Mouse (Mus musculus) forelimb bud, embryonic 11.5 days (tissue): ENCODE results near the gene Bex1.

Experiments used
- DNase-seq: peaks from one replicate; pipeline ENCODE4 v3.0.0-alpha.2; 2012; ENCODE audit warnings: low read depth, low spot score

The Bex1 gene

GRCm38 (mm10) chrX:136172118-136172551 lies 43.2 kb downstream of the Bex1 start, which contains the start of gene Tceal8:
Gene Tceal8, minus strand, starts transcription at chrX:136172342.
- peak; percentile 88 for DNase-seq

- DNase-seq, result peak; percentile 73
These were observed 43.9 kb downstream of the Bex1 start for GRCm38 (mm10) chrX:136171189-136172117.

- no peak for DNase-seq
These were observed 44.7 kb downstream of the Bex1 start for GRCm38 (mm10) chrX:136170625-136171024.
